Mouse (Mus musculus): ENCODE measurements around the gene Ccdc62.

Ccdc62 gene

DNA sequence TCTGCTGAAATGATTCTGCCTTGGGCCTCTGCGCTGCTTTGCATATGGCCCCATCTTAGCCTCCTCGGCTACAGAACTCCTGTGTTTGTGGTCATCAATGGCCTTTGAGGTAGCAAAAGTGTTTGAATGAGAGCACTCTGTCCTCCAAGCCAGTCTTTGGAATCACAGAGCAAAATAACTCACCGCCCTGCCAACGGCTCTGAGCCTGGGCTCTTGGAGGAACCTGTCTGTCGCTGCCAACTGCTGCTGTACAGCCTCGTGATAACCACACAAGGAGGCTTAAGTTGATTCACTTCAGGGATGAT is 50.7 kb downstream of the Ccdc62 start:
- no peak for DNase-seq

DNA sequence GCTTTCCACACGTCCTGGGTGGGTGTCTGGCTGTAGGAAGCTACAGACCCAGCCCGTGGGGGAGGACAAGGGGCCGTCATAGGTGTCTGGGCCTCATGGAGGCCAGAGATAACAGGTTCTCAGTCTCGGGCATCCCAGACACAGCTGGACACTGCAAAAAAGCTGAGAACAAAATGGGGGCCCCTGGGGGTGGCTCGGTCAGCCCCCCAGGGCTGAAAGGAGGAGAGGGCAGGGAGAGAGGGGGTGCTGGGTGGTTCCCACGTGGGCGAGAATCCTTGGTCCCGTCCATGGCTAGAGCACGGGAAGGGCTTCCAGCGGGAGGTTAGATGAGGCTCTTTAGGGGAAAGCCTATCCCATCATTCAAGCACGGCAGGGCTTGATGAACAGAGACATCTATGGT is 52.4 kb downstream of the Ccdc62 start:
- no peak for DNase-seq

- no peak for DNase-seq
Observed at GRCm38 (mm10) chr5:123985434-123985833, 55.0 kb downstream of the Ccdc62 start.

GRCm38 (mm10) chr5:123986925-123987324 is 56.4 kb downstream of the Ccdc62 start:
- no peak for DNase-seq

DNA sequence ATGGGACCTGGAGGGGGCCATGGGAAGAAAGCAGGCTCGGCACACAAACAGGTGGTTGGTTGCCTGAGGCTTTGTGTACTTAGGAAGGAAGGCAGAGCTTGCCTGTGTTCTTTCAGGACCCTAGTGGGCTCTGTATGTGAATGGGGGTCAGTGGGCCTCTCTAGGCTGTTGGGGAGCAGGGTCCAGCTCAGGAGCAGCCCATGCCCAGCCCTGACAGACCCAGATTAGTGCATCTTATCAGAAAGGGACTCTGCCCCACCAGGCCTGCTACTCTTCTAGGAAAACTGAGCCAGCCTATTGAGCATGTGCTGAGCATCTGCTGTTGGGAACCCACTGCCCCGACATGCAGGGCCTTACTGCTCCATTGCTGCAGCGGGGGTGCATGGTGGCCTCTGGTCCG is 57.0 kb downstream of the Ccdc62 start:
- DNase-seq, result no peak

DNA sequence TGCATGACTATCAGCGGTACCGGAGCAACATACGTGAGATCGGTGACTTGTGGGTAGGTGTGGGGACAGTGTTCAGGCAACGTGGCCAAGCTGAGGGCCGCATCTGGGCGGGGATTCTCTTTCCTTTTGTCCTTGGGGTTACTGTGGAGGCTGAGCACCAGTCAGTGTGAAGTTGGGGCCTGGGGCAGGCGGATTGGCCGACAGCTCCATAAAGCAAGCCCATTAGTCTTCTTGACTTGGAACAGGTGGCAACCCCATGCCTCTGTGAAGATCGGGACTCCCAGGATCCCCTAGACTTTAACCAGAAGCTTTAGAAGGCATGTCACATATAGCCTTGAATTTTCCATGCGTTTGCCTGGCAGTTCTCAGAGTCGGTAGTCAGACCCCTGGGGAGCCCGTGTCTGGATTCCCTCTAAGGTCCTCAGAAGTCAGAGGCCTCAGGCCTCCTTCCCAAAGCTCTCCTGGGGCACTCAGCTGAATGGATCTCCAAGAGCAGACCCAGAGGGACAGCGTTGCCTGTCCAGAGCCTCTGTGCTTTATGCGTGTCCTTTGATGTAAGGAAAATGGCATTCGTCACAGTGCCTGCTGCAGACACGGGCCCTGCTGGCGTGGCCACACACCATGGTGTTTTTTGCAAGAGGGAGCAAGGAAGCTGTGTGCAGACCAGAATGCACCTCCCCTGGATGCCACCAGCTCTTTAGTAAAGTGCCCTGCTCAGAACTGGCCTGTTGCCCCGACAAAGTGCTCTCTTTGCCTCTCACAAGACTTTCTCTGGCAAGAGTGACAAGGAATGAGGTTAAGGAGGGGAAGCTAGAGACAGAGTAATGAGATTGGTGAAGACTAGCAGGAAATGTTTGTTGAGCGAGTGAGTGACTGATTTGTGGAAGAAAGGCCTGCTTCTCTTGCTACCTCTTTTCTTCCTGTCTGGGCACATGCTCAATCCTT is 59.7 kb downstream of the Ccdc62 start:
- no peak for DNase-seq

DNA sequence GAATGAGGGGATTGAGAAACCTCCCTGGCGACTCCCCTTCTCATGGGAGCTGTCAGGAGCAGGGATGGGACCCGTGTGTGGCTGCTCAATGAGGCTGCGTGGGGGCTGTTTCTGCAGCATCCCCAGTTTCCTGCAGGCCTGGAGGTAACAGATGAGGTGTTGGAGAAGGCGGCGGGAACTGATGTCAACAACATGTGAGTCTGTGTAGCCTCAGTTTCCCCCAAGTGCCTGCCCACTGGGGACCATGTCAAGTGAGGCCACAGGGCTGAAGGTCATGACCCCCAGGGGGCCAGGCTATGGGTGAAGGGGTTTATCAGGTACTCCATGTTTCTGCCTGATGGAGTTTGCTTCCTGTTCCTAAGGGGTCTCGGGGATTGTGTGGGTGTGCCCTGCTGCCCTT is 60.8 kb downstream of the Ccdc62 start:
- no peak for DNase-seq

DNA sequence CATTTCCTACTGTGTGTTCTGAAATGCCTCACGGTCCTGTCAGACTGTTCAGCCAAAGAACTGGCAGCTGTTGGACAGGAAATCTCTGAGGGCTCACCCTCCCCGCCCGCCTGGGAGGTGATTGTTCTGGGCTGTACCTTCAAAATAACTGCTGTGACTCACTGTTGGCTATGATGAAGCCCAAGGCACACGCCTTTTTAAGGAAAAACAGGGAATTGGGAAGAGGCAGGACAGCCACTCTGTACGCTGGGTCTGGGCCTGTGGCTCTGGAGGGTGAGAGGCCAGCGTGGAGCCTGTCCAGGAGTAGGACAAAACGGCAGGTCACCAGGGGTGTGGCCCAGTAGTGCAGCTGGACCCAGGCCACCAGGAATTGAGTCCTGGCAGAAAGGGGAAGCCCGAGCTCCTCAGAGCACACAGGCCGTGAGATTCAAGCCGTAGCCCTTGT is 61.7 kb downstream of the Ccdc62 start:
- no peak for DNase-seq

- peak; percentile 88 for DNase-seq
Observed at GRCm38 (mm10) chr5:123992794-123993193, 62.3 kb downstream of the Ccdc62 start.

DNA sequence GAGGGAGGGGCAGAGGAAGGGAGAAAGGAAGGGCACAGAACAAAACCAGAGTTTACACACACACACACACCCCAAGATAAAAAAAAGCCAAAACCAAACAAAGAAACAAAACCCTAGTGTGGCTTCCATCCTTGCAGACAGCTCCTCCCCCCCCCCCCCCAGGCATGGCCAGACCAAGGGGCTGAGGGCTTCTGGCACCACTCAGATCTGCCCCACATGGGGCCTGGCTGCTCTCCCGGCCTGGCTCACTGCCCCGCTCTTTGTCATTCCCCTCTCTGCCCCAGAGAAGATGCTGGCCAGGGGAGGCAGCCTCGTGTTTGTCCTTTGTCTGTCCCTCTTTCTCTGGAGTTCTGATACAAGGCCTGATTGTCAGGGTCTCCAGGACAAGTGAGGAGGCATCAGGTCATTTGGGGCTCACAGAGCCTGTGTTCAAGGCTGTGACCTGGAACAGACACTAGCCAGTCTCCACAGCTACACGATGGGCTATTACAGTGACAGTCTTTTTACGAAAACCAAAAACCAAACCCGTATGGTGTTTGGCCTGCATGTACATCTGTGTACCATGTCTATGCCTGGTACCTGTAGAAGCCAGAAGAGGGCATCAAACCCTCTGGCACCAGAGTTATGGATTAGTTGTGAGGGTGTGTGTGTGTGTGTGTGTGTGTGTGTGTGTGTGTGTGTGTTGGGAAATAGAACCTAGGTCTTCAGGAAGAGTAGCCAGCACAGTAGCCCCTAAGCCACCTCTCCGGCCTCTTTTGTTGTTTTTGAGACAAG is 63.0 kb downstream of the Ccdc62 start:
- no peak for DNase-seq

GRCm38 (mm10) chr5:123994468-123994867 is 64.0 kb downstream of the Ccdc62 start:
- no peak for DNase-seq

DNA sequence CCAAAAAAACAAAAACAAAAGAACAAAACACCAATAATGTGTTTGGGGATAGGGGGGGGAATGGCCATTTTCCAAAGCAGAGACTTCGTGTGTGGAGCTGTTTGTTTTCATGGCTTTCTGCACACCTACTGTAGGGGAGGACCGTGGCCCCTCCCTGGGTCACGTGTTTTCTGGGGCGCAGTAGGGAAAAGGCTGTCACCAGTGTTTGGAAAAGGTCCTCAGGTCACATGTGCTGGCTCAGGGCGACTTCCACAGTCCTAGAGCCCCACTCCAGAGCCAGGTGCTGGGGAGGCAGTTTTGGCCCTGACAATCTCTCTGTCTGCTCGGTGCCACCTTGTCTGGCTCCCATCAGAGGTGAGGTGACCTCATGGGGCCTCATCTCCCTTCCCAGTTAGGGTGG is 64.9 kb downstream of the Ccdc62 start:
- DNase-seq, result no peak

DNA sequence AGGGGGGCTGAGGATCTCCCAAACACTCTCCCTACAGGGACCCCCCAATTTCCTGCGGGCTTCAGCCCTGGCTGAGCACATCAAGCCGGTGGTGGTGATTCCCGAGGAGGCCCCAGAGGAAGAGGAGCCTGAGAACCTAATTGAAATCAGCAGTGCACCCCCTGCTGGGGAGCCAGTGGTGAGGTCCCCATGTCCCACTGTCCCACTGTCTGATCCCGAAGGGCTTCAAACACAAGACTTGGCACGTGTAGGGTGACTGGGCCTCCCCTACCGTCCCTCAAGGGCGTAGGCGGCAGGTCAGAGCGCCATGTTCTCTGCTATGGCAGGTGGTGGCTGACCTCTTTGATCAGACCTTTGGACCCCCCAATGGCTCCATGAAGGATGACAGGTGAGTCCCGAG is 65.7 kb downstream of the Ccdc62 start:
- peak; percentile 75 for DNase-seq

DNA sequence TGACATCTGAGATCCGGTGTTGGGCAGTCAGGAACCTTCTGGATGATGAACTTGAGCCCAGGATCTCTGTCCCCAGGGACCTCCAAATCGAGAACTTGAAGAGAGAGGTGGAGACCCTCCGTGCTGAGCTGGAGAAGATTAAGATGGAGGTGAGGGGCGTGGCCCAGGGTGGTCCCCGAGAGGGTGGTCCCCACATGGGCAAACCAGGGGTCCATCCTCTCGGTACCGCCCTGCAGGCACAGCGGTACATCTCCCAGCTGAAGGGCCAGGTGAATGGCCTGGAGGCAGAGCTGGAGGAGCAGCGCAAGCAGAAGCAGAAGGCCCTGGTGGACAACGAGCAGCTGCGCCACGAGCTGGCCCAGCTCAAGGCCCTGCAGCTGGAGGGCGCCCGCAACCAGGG is 66.2 kb downstream of the Ccdc62 start:
- DNase-seq, result no peak

DNA sequence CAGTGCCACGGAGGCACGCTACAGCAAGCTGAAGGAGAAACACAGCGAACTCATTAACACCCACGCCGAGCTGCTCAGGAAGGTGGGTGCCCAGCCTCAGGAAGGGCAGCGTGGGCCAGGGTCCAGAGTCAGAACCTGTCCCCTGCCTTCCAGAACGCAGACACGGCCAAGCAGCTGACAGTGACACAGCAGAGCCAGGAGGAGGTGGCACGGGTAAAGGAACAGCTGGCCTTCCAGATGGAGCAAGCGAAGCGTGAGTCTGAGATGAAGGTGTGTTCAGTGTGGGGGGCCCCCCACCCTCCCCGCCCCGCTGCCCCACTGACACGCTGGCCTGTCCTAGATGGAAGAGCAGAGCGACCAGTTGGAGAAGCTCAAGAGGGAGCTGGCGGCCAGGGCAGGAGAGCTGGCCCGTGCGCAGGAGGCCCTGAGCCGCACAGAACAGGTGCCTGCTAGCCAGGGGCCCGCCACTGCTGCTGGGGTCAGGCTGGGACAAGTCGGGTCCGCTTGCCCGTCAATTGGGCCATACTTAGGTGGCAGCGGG is 66.8 kb downstream of the Ccdc62 start:
- DNase-seq, result no peak

- no peak for DNase-seq
Observed at GRCm38 (mm10) chr5:123997811-123998210, 67.3 kb downstream of the Ccdc62 start.

DNA sequence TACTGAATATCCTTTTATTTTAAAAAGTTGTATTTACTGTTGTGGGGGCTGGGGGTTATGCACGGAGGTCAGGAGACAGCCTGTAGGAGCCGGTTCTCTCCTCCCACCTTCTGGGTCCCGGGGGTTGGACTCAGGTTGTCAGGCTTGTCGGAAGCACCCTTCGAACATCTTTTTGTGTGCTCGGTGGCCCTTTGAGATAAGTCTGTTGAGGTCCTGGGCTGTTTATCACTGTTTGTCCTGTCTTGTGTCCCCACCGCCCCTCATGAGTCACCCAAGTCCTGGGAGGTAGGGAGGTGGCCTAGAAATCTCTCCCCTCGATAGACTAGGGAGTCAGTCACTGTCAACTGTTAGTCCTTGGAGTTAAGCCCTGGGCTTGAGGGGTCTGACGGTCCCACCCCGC is 67.9 kb downstream of the Ccdc62 start:
- DNase-seq, result no peak

DNA sequence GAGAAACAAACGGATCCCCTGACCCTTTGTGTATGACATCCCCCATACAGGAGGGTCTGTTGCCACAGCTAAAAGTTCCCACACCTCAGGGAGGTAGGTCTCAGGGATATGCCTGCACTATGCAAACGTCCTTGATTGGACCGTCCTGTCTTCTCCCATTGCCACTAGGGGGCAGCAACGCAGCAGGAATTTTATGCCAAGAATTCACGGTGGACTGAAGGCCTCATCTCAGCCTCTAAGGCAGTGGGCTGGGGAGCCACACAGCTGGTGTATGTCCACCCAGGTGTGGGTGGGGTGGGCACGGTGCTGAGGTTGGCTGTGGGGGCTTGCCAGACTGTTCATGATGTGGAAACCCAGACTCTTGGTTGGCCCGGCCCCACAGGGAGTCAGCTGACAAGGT is 70.3 kb downstream of the Ccdc62 start:
- DNase-seq, result peak; percentile 96

GRCm38 (mm10) chr5:124001274-124001673 is 70.8 kb downstream of the Ccdc62 start:
- no peak for DNase-seq

DNA sequence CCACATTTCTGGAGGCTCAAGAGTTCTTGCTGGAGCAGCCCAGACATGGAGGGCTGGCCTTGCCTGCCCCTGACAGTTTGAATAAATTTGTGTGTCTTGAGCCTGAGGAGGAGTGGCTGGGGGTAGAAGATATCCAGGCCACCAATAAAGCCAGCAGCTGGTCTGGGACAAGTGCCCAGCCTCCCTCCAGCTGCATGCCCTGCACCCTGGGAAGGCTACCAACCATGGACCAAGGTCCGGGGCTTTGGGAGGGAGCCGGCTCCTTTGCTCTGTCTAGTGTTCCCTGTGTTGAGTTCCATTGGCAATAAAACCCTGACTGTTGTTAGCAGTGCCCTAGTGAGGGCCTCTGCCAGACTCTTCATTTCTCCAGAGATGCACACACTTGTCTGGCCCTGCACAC is 72.4 kb downstream of the Ccdc62 start:
- DNase-seq, result no peak

GRCm38 (mm10) chr5:124003375-124003774 is 72.9 kb downstream of the Ccdc62 start:
- no peak for DNase-seq

DNA sequence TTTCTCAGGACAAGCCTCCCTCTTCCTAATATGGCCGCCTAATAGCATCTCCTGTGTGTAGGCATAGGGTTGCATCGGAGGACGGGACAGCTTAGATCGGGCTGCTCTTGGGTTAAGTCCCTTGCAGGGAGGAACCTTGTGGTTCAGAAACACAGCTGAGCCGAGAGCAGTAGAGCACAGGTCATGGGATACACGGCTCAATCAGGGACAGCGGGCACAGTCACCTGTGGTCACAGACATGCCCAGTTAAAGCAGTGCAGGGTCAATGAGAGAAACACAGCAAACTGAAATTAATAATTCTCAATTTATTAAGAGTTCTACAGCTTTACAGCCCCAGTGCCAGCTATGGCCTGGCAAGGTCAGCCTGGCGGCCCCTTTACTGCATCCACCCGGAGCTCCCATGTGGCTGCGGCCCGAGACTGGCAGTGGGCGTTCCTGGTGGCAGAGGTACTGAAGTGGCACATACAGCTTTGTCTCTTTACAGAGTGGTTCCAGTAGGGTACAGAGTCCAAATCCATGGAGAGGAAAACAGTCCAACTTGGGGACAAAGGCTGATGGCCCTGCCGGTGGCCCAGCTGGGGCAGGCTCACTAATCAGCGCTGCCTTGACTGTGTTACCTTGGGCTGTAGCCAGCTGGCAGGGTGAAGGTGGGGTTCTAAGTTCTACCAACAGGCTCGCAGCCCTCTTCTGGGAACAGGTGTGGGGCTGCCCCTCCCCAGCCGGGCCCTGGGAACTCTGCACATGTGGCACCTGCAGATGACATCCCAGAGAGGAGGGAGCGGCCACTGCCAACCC is 74.1 kb downstream of the Ccdc62 start:
- peak; percentile 55 for DNase-seq

- no peak for DNase-seq
Observed at GRCm38 (mm10) chr5:124005151-124005500, 74.6 kb downstream of the Ccdc62 start.

All from thymus, postnatal 4 days (tissue).